Mouse (Mus musculus) CH12.LX (cell line): Measurements from ENCODE around the gene Kat7.

Experiments used
- CTCF ChIP-seq, 2 experiments: IDR thresholded peaks in 1 of 2; conservative IDR thresholded peaks in 1 of 2; 2 replicates each; pipeline ENCODE4 v1.5.1; 2011 to 2012; ENCODE audit warnings: low read depth in 2 of 2, low read length in 2 of 2, improper control_type of control experiment in 1 of 2, inconsistent platforms in 1 of 2, mild to moderate bottlenecking in 1 of 2, moderate library complexity in 1 of 2
- E2F4 ChIP-seq: IDR thresholded peaks from 2 replicates; pipeline ENCODE4 v1.6.1; 2011; ENCODE audit warnings: low read depth, low read length, improper control_type of control experiment; ENCODE audit not compliant: insufficient replicate concordance
- MEF2A ChIP-seq: IDR thresholded peaks from 2 replicates; pipeline ENCODE4 v1.6.1; 2014; ENCODE audit warnings: low read depth, mild to moderate bottlenecking, inconsistent platforms, low read length, improper control_type of control experiment, borderline replicate concordance
- MXI1 ChIP-seq: IDR thresholded peaks from 2 replicates; pipeline ENCODE4 v1.6.1; 2011; ENCODE audit warnings: mild to moderate bottlenecking, low read depth, low read length, improper control_type of control experiment
- NELFE ChIP-seq: IDR thresholded peaks from 2 replicates; pipeline ENCODE4 v1.6.1; 2011; ENCODE audit warnings: low read depth, low read length, improper control_type of control experiment
- POLR2A ChIP-seq: IDR thresholded peaks from 2 replicates; pipeline ENCODE4 v1.6.1; 2011; ENCODE audit warnings: low read depth, mild to moderate bottlenecking, improper control_type of control experiment, low read length
- TCF12 ChIP-seq: IDR thresholded peaks from 2 replicates; pipeline ENCODE4 v1.6.1; 2014; ENCODE audit warnings: low read depth, mild to moderate bottlenecking, inconsistent platforms, low read length, improper control_type of control experiment
- ZKSCAN1 ChIP-seq: IDR thresholded peaks from 2 replicates; pipeline ENCODE4 v1.6.1; 2012; ENCODE audit warnings: low read depth, inconsistent platforms, low read length, improper control_type of control experiment, borderline replicate concordance
- ZMIZ1 ChIP-seq: IDR thresholded peaks from 2 replicates; pipeline ENCODE4 v1.6.1; 2012; ENCODE audit warnings: low read depth, mild to moderate bottlenecking, inconsistent platforms, low read length, improper control_type of control experiment

DNA sequence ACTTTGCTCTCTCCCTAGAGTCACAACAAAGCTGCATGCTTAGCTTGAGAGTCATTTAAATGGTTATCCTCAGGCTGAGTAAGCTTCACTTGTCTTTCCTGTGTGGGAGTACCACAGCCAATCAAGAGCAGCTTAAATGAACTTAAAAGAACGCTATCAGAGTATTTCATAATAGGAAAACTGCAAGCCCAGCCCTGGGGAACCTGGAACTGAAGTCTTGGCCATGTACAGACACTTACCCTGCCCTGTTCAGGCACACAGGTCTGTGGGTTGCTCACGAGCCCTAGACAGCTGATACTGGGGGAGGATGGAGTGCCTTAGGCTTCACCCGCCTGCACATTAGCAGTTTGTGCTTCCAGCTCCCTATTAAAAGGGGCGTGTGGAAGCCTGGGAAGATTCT lies 33.1 kb upstream of the Kat7 start:
- TF ChIP-seq POLR2A (no peak), CTCF (conservative IDR thresholded peaks at IDR 0.05 in 1 of 2, IDR thresholded peaks at IDR 0.05 in 1 of 2; ENCODE audit: low read depth in 2 of 2, low read length in 2 of 2) (no peak), MEF2A (no peak), ZKSCAN1 (no peak), NELFE (no peak), MXI1 (no peak), TCF12 (no peak), E2F4 (no peak), ZMIZ1 (no peak)
